ENCODE assay signal across 8 mouse cellular contexts in genomic region chr15:76987542-76988094, GRCm38 (mm10). TPM values are rescaled to one million over a fixed set of nuclear protein-coding genes. Genes with fewer than 3 reads are reported as not detected.
A peak's percentile ranks its signal among the peaks of the same experiment; 100 is the strongest.
DNase-seq lines count a peak whose midpoint lies in the region; ATAC-seq lines count a peak whose summit lies in the region.

No protein-coding gene starts in this region.

- no peaks in the 10 kb centered on the region for H3K36me3 ChIP-seq in forebrain, embryonic 12.5 days (replicated peaks)
- no peaks in the 10 kb centered on the region for H3K36me3 ChIP-seq in lung, embryonic 16.5 days (ENCODE audit: control insufficient read depth, insufficient read depth, low read length)

- H3K4me1 ChIP-seq in forebrain, embryonic 12.5 days = peaks cover 10% of the 10 kb centered on the region
- peaks cover 3% of the 10 kb centered on the region; the same call in 1 of the 2 replicates for H3K4me1 ChIP-seq in lung, embryonic 16.5 days (replicated peaks; ENCODE audit: control insufficient read depth, insufficient read depth, low read length)

- peaks cover 24% of the 10 kb centered on the region for H3K27me3 ChIP-seq in forebrain, embryonic 12.5 days
- H3K27me3 ChIP-seq in lung, embryonic 16.5 days (ENCODE audit: control insufficient read depth, insufficient read depth, low read depth, low read length) = no peaks in the 10 kb centered on the region

- peak overlapping the region; percentile 42 for H3K9ac ChIP-seq in forebrain, embryonic 12.5 days
- peak overlapping the region; percentile 56 for H3K9ac ChIP-seq in lung, embryonic 16.5 days (ENCODE audit: low read length)

- peak; percentile 45 to 62 for DNase-seq in cerebellum, postnatal 14 days
- no peak for DNase-seq in cerebellum, adult 9-10 months
- DNase-seq in ES-CJ7 (ENCODE audit: low read depth, low spot score) (peak; percentile 92), MN1 (ENCODE audit: low spot score) (no peak)
- DNase-seq in layer of hippocampus, adult 18-20 months (ENCODE audit: low spot score in 2 of 2) = peak; percentile 58 to 66
- peak; percentile 80 to 81 for DNase-seq in right cerebral cortex, postnatal 10 days (ENCODE audit: low spot score in 2 of 2)

- no peaks in the 10 kb centered on the region for H3K9me3 ChIP-seq in forebrain, embryonic 12.5 days
- H3K9me3 ChIP-seq in lung, embryonic 16.5 days (ENCODE audit: control insufficient read depth, low read length) = no peaks in the 10 kb centered on the region

- 0 out of 2 replicates have a peak overlapping the region, but pooled peaks have one; percentile 14 for H3K27ac ChIP-seq in forebrain, embryonic 12.5 days
- no peak overlapping the region for H3K27ac ChIP-seq in lung, embryonic 16.5 days (ENCODE audit: low read length)

- peak overlapping the region; percentile 67 for H3K4me2 ChIP-seq in forebrain, embryonic 12.5 days
- peak overlapping the region; percentile 61 for H3K4me2 ChIP-seq in lung, embryonic 16.5 days (ENCODE audit: low read depth, low read length)

- H3K4me3 ChIP-seq in forebrain, embryonic 12.5 days (replicated peaks) = peak overlapping the region; percentile 41
- peak overlapping the region; percentile 50 for H3K4me3 ChIP-seq in lung, embryonic 16.5 days (ENCODE audit: low read length)

- WGBS in forebrain, embryonic 12.5 days = 2% methylated on average over 21 of the region's 21 CpGs
- WGBS in lung, embryonic 16.5 days = 11% methylated on average over 21 of the region's 21 CpGs

- ATAC-seq in forebrain, embryonic 12.5 days (ENCODE audit: low FRiP score) = peak; percentile 84
- ATAC-seq in lung, embryonic 16.5 days (ENCODE audit: low read depth) = peak; percentile 86

RNA-seq across cellular contexts. Expression of gene 1110038F14Rik, which starts 39.3 kb away (rescaled TPM):
- 63.1 and 67.2 TPM in 2 replicates for polyA plus RNA-seq in forebrain, embryonic 12.5 days (2016; fragmentation: Nextera tagmentation; extraction: Ambion mirVana)
- total RNA-seq in layer of hippocampus, adult 18-20 months (2021) = 10 to 100 TPM; 28.0 to 28.8 TPM
- 75.9 and 77.9 TPM in 2 replicates for polyA plus RNA-seq in lung, embryonic 16.5 days (2015; fragmentation: Nextera tagmentation; extraction: Ambion mirVana)

RNA-seq across cellular contexts. Expression of gene Apol6, which starts 56.9 kb away (rescaled TPM):
- polyA plus RNA-seq in forebrain, embryonic 12.5 days (2016; fragmentation: Nextera tagmentation; extraction: Ambion mirVana) = not detected in 2 replicates
- total RNA-seq in layer of hippocampus, adult 18-20 months (2021) = not detected
- polyA plus RNA-seq in lung, embryonic 16.5 days (2015; fragmentation: Nextera tagmentation; extraction: Ambion mirVana) = 0.06 TPM in 1 of 2 replicates, not detected in the other

Comparison
In these comparisons a context has a peak if more than half of its experiments do, and no peak if none do; other contexts are left out.
1. DNase-seq: peak in cerebellum, postnatal 14 days (2 of 2), ES-CJ7 (single experiment), layer of hippocampus, adult 18-20 months (2 of 2) and right cerebral cortex, postnatal 10 days (2 of 2); none in cerebellum, adult 9-10 months (single experiment) and MN1 (single experiment).